Mouse (Mus musculus): ENCODE data around the gene Hmga2. TPM values are rescaled to one million over a fixed set of nuclear protein-coding genes. Genes with fewer than 3 reads are reported as not detected.

Hmga2 gene
- polyA plus RNA-seq, 1 experiment from 2014 or later = 195 TPM

- no peak for DNase-seq (ENCODE audit: low spot score)
- no peak for ATAC-seq (ENCODE audit: insufficient number of reproducible peaks, low FRiP score, low TSS enrichment, low read depth)
- Histone ChIP-seq H3K27ac (replicated peaks; ENCODE audit: low read depth, low read length) (no peak overlapping the region), H3K9ac (ENCODE audit: low read length) (no peak overlapping the region), H3K4me1 (ENCODE audit: control insufficient read depth, insufficient read depth, low read length) (peaks cover 14% of the 10 kb centered on the region; the same call in 1 of the 2 replicates), H3K9me3 (ENCODE audit: control insufficient read depth, low read length) (no peaks in the 10 kb centered on the region), H3K4me3 (ENCODE audit: low read depth, low read length) (no peak overlapping the region), H3K27me3 (ENCODE audit: control insufficient read depth, insufficient read depth, low read length) (no peaks in the 10 kb centered on the region), H3K36me3 (ENCODE audit: control insufficient read depth, insufficient read depth, low read length) (0 out of 2 replicates have a peak, but pooled peaks cover 3% of the 10 kb centered on the region), H3K4me2 (ENCODE audit: low read depth, severe bottlenecking) (no peak overlapping the region)
- WGBS = 18% methylated on average over 9 of the region's 9 CpGs
Measured at GRCm38 (mm10) chr10:120407230-120407629, 69.0 kb downstream of the Hmga2 start.

GRCm38 (mm10) chr10:120406038-120406437, 70.2 kb downstream of the Hmga2 start:
- H3K4me2 ChIP-seq (ENCODE audit: low read depth, severe bottlenecking) = no peak overlapping the region
- H3K4me3 ChIP-seq (ENCODE audit: low read depth, low read length) = no peak overlapping the region
- no peak for DNase-seq (ENCODE audit: low spot score)
- no peaks in the 10 kb centered on the region for H3K27me3 ChIP-seq (ENCODE audit: control insufficient read depth, insufficient read depth, low read length)
- 83% methylated on average over 9 of the region's 9 CpGs for WGBS
- no peak overlapping the region for H3K9ac ChIP-seq (ENCODE audit: low read length)
- H3K9me3 ChIP-seq (ENCODE audit: control insufficient read depth, low read length) = no peaks in the 10 kb centered on the region
- H3K4me1 ChIP-seq (ENCODE audit: control insufficient read depth, insufficient read depth, low read length) = peaks cover 20% of the 10 kb centered on the region
- no peak overlapping the region for H3K27ac ChIP-seq (replicated peaks; ENCODE audit: low read depth, low read length)
- 0 out of 2 replicates have a peak, but pooled peaks cover 3% of the 10 kb centered on the region for H3K36me3 ChIP-seq (ENCODE audit: control insufficient read depth, insufficient read depth, low read length)
- no peak for ATAC-seq (ENCODE audit: insufficient number of reproducible peaks, low FRiP score, low TSS enrichment, low read depth)

GRCm38 (mm10) chr10:120405322-120405721, 70.9 kb downstream of the Hmga2 start:
- Histone ChIP-seq H3K9me3 (ENCODE audit: control insufficient read depth, low read length) (no peaks in the 10 kb centered on the region), H3K27me3 (ENCODE audit: control insufficient read depth, insufficient read depth, low read length) (no peaks in the 10 kb centered on the region), H3K27ac (replicated peaks; ENCODE audit: low read depth, low read length) (no peak overlapping the region), H3K4me3 (ENCODE audit: low read depth, low read length) (no peak overlapping the region), H3K4me1 (ENCODE audit: control insufficient read depth, insufficient read depth, low read length) (peaks cover 24% of the 10 kb centered on the region), H3K4me2 (ENCODE audit: low read depth, severe bottlenecking) (no peak overlapping the region), H3K9ac (ENCODE audit: low read length) (no peak overlapping the region), H3K36me3 (ENCODE audit: control insufficient read depth, insufficient read depth, low read length) (0 out of 2 replicates have a peak, but pooled peaks cover 3% of the 10 kb centered on the region)
- DNase-seq (ENCODE audit: low spot score) (no peak), ATAC-seq (ENCODE audit: insufficient number of reproducible peaks, low FRiP score, low TSS enrichment, low read depth) (no peak)
- 89% methylated on average over 4 of the region's 4 CpGs for WGBS

- H3K36me3 ChIP-seq (ENCODE audit: control insufficient read depth, insufficient read depth, low read length) = 0 out of 2 replicates have a peak, but pooled peaks cover 3% of the 10 kb centered on the region
- 82% methylated on average over 5 of the region's 5 CpGs for WGBS
- no peak overlapping the region for H3K4me2 ChIP-seq (ENCODE audit: low read depth, severe bottlenecking)
- ATAC-seq (ENCODE audit: insufficient number of reproducible peaks, low FRiP score, low TSS enrichment, low read depth) (no peak), DNase-seq (ENCODE audit: low spot score) (no peak)
- no peak overlapping the region for H3K27ac ChIP-seq (replicated peaks; ENCODE audit: low read depth, low read length)
- no peaks in the 10 kb centered on the region for H3K27me3 ChIP-seq (ENCODE audit: control insufficient read depth, insufficient read depth, low read length)
- H3K4me3 ChIP-seq (ENCODE audit: low read depth, low read length) = no peak overlapping the region
- H3K9me3 ChIP-seq (ENCODE audit: control insufficient read depth, low read length) = no peaks in the 10 kb centered on the region
- no peak overlapping the region for H3K9ac ChIP-seq (ENCODE audit: low read length)
- peaks cover 44% of the 10 kb centered on the region for H3K4me1 ChIP-seq (ENCODE audit: control insufficient read depth, insufficient read depth, low read length)
Measured at GRCm38 (mm10) chr10:120402966-120403365, 73.3 kb downstream of the Hmga2 start.

- Histone ChIP-seq H3K27me3 (ENCODE audit: control insufficient read depth, insufficient read depth, low read length) (no peaks in the 10 kb centered on the region), H3K9me3 (ENCODE audit: control insufficient read depth, low read length) (no peaks in the 10 kb centered on the region), H3K4me1 (ENCODE audit: control insufficient read depth, insufficient read depth, low read length) (peaks cover 48% of the 10 kb centered on the region), H3K9ac (ENCODE audit: low read length) (no peak overlapping the region), H3K4me3 (ENCODE audit: low read depth, low read length) (no peak overlapping the region), H3K27ac (replicated peaks; ENCODE audit: low read depth, low read length) (peak overlapping the region; percentile 8; the same call in 1 of the 2 replicates), H3K36me3 (ENCODE audit: control insufficient read depth, insufficient read depth, low read length) (0 out of 2 replicates have a peak, but pooled peaks cover 5% of the 10 kb centered on the region), H3K4me2 (ENCODE audit: low read depth, severe bottlenecking) (no peak overlapping the region)
- ATAC-seq (ENCODE audit: insufficient number of reproducible peaks, low FRiP score, low TSS enrichment, low read depth) (no peak), DNase-seq (ENCODE audit: low spot score) (no peak)
- 75% methylated on average over 8 of the region's 8 CpGs for WGBS
Measured at GRCm38 (mm10) chr10:120401787-120402186, 74.5 kb downstream of the Hmga2 start.

- no peaks in the 10 kb centered on the region for H3K27me3 ChIP-seq (ENCODE audit: control insufficient read depth, insufficient read depth, low read length)
- no peak overlapping the region for H3K4me3 ChIP-seq (ENCODE audit: low read depth, low read length)
- no peak overlapping the region for H3K9ac ChIP-seq (ENCODE audit: low read length)
- peaks cover 46% of the 10 kb centered on the region for H3K4me1 ChIP-seq (ENCODE audit: control insufficient read depth, insufficient read depth, low read length)
- H3K4me2 ChIP-seq (ENCODE audit: low read depth, severe bottlenecking) = peak overlapping the region; percentile 15; the same call in 1 of the 2 replicates
- WGBS = 19% methylated on average over 9 of the region's 9 CpGs
- H3K36me3 ChIP-seq (ENCODE audit: control insufficient read depth, insufficient read depth, low read length) = 0 out of 2 replicates have a peak, but pooled peaks cover 5% of the 10 kb centered on the region
- no peak for ATAC-seq (ENCODE audit: insufficient number of reproducible peaks, low FRiP score, low TSS enrichment, low read depth)
- peak overlapping the region; percentile 80 for H3K27ac ChIP-seq (replicated peaks; ENCODE audit: low read depth, low read length)
- no peaks in the 10 kb centered on the region for H3K9me3 ChIP-seq (ENCODE audit: control insufficient read depth, low read length)
- DNase-seq (ENCODE audit: low spot score) = no peak
Measured at GRCm38 (mm10) chr10:120399846-120400510, 76.3 kb downstream of the Hmga2 start.

- ATAC-seq (ENCODE audit: insufficient number of reproducible peaks, low FRiP score, low TSS enrichment, low read depth) (no peak), DNase-seq (ENCODE audit: low spot score) (no peak)
- WGBS = 28% methylated on average over 6 of the region's 6 CpGs
- 0 out of 2 replicates have a peak, but pooled peaks cover 5% of the 10 kb centered on the region for H3K36me3 ChIP-seq (ENCODE audit: control insufficient read depth, insufficient read depth, low read length)
- H3K4me2 ChIP-seq (ENCODE audit: low read depth, severe bottlenecking) = no peak overlapping the region
- no peaks in the 10 kb centered on the region for H3K27me3 ChIP-seq (ENCODE audit: control insufficient read depth, insufficient read depth, low read length)
- H3K9ac ChIP-seq (ENCODE audit: low read length) = no peak overlapping the region
- H3K9me3 ChIP-seq (ENCODE audit: control insufficient read depth, low read length) = no peaks in the 10 kb centered on the region
- H3K4me1 ChIP-seq (ENCODE audit: control insufficient read depth, insufficient read depth, low read length) = peaks cover 49% of the 10 kb centered on the region
- no peak overlapping the region for H3K4me3 ChIP-seq (ENCODE audit: low read depth, low read length)
- H3K27ac ChIP-seq (replicated peaks; ENCODE audit: low read depth, low read length) = no peak overlapping the region
Measured at GRCm38 (mm10) chr10:120398745-120399144, 77.5 kb downstream of the Hmga2 start.

GRCm38 (mm10) chr10:120397211-120397631, 79.0 kb downstream of the Hmga2 start:
- Histone ChIP-seq H3K9me3 (ENCODE audit: control insufficient read depth, low read length) (no peaks in the 10 kb centered on the region), H3K4me3 (ENCODE audit: low read depth, low read length) (no peak overlapping the region), H3K9ac (ENCODE audit: low read length) (no peak overlapping the region), H3K27ac (replicated peaks; ENCODE audit: low read depth, low read length) (no peak overlapping the region), H3K36me3 (ENCODE audit: control insufficient read depth, insufficient read depth, low read length) (0 out of 2 replicates have a peak, but pooled peaks cover 2% of the 10 kb centered on the region), H3K27me3 (ENCODE audit: control insufficient read depth, insufficient read depth, low read length) (no peaks in the 10 kb centered on the region), H3K4me1 (ENCODE audit: control insufficient read depth, insufficient read depth, low read length) (peaks cover 61% of the 10 kb centered on the region), H3K4me2 (ENCODE audit: low read depth, severe bottlenecking) (no peak overlapping the region)
- ATAC-seq (ENCODE audit: insufficient number of reproducible peaks, low FRiP score, low TSS enrichment, low read depth) = no peak
- peak; percentile 21 for DNase-seq (ENCODE audit: low spot score)
- 40% methylated on average over 17 of the region's 17 CpGs for WGBS

All from limb, embryonic 11.5 days (tissue).